Mouse (Mus musculus) left cerebral cortex, postnatal 14 days (tissue): ENCODE measurements around the gene Ep300. TPM values are rescaled to one million over a fixed set of nuclear protein-coding genes. Genes with fewer than 3 reads are reported as not detected.
"Not testable (repeated sequence)": the region's sequence is repeated elsewhere in the genome, so short reads cannot be mapped to it uniquely, and the experiment has no call there.

Experiments used
- DNase-seq, 2 experiments: peaks; one replicate each; pipeline ENCODE4 v3.0.0; 2021 to 2022; ENCODE audit warnings: low spot score in 2 of 2, mixed read lengths in 1 of 2
- intact Hi-C: fragments of 180-260 bp; cut with DNase I; formaldehyde crosslinking; loops from one replicate; pipeline ENCODE4 v1.15.1; 2025
- total RNA-seq, 2 experiments: library from RNA; stranded (reverse); gene quantifications; 2 replicates each; pipeline ENCODE4 v1.2.3; 2021

Gene Ep300
- total RNA-seq, 2 experiments from 2014 or later, result 57.9 to 58.3 TPM

DNA sequence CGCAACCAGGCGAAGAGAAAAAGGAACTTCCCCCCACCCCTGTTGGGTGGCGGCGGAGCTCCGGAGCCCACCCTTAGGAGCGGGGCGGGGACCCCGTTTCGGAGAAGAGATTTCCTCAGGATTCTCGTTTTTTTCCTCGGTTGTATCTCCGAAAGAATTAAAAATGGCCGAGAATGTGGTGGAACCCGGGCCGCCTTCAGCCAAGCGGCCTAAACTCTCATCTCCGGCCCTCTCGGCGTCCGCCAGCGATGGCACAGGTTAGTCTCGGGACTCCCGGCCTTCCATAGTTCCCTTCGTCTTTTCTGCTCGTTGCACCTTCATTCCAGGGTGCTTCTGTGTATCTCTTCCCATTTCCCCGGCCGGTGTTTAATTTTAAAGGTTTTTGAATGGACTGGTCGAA, 1.3 kb downstream of the Ep300 start:
- DNase-seq, result no peak
- intact Hi-C loops, result no loop called here

DNA sequence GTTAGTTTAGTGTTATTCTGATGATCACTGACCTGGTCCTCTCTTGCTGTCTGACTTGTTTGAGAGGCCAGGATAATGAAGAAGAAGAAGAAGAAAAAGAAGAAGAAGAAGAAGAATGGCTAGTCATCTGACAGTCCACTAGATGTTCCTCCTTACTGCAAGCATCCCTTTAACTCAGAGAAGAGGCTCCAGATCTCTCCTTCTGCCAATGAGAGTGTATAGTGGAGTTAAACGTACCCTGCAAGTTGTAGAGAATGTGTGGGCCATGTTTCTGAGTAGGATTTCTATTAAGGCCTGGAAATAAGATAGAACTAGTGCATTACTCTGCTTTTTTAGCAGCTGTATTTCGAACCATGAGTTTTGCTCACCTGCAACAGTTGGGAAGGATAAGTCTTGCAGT, 2.5 kb downstream of the Ep300 start:
- intact Hi-C loops, result no loop called here
- DNase-seq, result no peak

DNA sequence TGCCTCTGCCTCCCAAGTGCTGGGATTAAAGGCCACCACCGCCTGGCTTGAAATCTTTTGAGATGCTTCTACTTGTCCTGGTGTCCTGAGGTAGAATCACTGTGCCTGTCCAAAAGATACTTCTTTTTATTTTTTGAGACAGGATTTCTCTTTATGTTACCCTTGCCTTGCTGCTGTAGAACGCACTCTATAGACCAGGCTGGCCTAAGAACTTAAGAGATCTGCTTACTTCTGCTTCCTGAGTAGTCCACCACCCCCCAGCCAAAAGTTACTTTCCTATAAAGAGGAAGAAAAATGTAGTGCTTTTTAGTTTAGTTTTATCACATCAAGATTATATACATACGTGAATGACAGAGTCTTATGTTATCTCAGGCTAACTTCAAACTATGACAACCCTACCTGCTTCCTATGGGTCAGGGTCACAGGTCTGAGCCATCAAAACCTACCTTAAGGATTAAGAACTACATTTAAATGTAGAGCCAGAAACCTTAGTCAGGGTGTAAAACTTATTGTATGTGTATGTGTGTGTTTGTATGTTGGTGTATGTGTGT, 9.1 kb downstream of the Ep300 start:
- intact Hi-C loops, result no loop called here

DNA sequence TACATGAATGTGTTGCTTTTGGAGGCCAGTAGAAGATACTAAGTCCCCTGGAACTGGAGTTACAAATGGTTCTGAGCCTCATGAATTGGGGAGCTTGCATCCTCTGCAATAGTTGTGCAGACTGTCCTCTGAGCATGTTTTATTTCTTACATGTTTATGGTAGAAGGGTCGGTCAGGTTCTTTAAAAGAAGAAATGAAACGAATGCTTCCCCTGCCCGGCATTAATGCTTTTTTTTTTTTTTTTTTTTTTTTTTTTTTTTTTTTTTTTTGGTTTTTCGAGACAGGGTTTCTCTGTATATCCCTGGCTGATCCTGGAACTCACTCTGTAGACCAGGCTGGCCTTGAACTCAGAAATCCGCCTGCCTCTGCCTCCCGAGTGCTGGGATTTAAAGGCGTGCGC, 13.6 kb downstream of the Ep300 start:
- DNase-seq, intact Hi-C loops: not testable (repeated sequence)

More for the DNA sequence above, 9.1 kb downstream of the Ep300 start:
- no peak for DNase-seq

DNA sequence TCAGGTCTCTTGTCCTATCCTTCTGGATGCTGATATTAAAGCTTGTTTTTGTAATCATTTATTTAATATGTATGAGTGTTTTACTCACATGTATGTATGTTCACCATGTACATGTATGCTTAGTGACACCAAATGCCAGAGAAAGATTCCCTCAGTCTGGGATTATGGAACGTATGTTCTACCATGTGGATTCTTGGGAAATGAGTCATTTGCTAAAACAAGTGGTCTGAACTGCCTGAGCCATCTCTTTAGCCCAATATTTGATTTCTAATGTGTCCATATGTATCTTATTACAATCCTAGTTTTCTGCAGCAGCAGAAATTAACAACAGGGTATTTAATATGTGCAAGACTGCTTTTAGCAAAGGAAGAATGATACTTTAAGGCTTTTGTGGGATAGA, 20.1 kb downstream of the Ep300 start:
- no peak for DNase-seq
- intact Hi-C loops, result no loop called here

DNA sequence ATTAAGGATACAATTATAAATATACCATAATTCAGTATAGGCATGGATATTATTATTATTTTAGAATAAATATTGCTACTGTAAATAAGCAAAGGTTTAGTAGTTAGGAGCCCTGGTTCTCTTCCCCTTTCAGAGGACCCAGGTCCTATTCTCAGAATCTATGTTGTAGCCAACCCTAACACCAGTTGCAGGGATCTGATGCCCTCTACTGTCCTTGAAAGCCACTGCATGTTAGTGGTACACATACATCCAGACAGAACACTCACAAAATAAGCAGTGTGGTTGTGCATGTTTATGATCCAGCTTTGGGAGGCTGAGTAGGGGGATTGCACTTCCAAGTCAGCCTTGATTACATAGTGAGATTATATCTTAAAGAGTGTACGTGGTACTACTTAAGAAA, 21.5 kb downstream of the Ep300 start:
- intact Hi-C loops, result no loop called here
- DNase-seq, result no peak

DNA sequence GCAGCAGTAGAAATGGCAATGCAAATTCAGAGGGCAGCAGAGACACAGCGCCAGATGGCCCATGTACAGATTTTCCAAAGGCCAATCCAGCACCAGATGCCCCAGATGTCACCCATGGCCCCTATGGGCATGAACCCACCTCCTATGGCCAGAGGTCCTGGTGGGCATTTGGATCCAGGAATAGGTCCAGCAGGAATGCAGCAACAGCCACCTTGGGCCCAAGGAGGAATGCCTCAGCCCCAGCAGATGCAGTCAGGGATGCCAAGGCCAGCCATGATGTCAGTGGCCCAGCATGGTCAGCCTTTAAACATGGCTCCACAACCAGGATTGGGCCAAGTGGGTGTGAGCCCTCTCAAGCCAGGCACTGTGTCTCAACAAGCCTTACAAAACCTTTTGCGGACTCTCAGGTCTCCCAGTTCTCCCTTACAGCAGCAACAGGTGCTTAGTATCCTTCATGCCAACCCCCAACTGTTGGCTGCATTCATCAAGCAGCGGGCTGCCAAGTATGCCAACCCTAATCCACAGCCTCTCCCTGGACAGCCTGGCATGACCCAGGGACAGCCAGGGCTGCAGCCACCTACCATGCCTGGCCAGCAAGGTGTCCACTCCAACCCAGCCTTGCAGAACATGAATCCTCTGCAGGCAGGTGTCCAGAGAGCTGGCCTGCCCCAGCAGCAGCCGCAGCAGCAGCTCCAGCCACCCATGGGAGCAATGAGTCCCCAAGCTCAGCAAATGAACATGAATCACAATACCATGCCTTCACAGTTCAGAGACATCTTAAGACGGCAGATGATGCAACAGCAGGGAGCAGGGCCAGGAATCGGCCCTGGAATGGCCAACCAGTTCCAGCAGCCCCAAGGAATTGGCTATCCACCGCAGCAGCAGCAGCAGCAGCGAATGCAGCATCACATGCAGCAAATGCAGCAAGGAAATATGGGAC, 64.6 kb downstream of the Ep300 start:
- DNase-seq, result no peak
- intact Hi-C loops, result no loop called here

DNA sequence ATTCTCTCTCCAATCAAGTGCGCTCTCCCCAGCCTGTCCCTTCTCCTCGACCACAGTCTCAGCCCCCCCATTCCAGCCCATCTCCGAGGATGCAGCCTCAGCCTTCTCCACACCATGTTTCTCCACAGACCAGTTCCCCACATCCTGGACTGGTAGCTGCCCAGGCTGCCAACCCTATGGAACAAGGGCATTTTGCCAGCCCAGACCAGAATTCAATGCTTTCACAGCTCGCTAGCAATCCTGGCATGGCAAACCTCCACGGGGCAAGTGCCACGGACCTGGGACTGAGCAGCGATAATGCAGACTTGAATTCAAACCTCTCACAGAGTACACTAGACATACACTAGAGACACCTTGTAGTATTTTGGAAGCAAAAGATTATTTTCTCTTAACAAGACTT, 65.5 kb downstream of the Ep300 start:
- intact Hi-C loops, result no loop called here
- DNase-seq, result no peak

DNA sequence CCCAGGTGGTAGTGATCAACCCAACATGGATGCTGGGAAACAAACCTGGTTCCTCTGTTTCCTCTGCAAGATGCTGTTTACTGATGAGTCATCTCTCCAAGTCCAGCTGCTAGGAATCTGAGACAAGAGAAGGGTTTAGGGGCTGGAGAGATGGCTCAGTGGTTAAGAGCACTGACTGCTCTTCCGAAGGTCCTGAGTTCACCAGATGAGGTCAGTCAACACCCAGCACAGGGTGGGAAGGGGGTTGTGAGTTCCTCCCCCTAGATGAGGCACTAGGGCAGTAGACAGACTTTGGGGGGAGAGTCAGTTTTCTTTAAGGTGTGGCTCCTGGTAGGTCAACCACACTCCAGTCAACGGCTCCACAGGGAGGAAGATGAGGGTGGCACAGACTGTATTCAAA, 76.5 kb downstream of the Ep300 start:
- no peak for DNase-seq
- intact Hi-C loops, result no loop called here

DNA sequence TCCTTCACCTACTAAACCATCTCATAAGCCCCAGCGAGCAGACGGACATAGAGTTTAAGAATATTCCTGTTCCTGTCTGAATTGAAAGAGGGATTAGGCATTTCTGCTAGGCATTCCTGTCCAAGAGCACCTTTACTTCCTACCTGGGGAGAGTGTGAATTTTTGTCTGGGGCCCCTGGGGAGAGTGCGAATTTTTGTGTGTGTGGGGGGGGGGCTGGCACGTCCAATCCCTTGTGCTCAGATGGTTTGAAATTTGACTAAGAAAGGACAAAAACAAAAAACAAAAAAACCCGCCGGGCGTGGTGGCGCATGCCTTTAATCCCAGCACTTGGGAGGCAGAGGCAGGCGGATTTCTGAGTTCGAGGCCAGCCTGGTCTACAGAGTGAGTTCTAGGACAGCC, 78.1 kb downstream of the Ep300 start:
- intact Hi-C loops, result no loop called here
- no peak for DNase-seq

DNA sequence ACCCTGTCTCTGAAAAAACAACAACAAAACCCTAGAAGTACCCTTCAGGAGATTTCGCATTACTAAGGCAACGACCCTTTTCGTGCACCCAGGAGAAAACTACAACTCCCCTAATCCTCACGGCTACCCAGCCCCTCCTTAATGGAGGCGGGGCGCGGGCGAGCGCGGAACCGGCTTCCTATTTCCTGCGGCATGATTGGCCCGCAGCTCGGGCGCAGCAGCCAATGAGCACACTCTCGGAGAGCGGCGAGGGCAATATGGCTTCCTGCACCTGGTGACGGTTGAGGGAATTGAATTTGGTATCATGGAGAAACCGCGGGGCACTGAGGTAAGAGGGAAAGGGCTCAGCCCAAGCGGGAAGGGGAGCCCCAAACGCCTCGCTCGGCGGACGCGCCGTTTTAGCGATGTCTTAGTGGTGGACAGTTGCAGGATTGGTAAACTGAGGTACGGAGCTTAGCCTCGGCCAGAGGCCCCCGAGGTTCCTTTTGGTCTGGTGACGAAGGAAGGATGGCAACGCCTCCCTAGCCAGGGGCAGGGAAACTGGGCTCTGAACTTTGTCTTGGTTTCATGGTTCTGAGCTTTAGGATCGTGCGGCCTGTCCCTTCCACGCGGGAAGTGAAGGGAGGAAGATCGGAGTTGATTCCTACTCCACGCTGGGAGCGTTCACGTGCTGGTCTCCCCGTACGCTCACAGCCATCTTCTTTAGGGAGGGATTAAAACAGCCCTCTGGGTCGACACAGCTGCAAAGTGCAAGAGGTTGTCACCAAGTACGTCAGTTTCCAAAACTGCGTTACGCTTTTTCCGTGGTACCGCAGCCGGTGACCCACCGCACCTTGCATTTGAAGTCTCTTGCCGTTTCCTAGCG, 78.8 kb downstream of the Ep300 start, which contains the start of gene L3mbtl2:
TSS of gene L3mbtl2 (plus strand) at position 193 of the 865 bp plus-strand sequence.
- intact Hi-C loops, result no loop called here
- DNase-seq, result peak; percentile 93 to 94

DNA sequence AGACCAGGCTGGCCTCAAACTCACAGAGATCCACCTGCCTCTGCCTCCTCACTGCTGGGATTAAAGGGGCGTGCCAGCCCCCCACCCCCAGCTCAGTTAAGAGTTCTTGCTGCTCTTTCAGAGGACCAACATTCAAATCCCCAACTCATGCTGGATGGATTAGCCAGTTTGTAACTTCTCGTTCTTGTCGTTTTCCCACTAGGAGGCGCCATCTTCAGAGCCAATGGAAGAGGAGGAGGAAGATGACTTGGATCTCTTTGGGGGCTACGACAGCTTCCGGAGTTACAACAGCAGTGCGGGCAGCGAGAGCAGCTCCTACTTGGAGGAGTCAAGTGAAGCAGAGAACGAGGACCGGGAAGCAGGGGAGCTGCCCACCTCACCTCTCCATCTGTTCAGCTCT, 81.8 kb downstream of the Ep300 start:
- intact Hi-C loops, result no loop called here
- DNase-seq, result no peak

DNA sequence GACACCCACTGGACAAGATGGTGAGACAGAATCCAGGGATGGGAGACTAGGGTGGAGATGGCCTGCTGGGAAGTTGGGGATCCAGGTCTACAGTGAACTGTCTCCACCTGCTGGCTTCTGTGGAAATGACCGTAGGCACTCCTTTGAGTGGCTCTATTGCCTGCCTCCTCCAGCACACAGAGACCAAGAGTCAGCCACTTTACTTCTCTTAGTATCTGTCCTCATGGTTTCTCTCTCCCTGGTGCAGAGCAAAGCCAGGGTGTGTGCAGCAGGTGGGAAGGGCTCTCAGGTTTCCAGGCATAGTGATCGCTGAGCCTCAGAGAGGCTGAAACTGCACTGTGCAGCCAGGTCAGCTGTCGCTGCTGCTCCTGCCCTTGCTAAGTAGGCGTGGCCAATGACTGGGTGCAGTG, 85.1 kb downstream of the Ep300 start:
- intact Hi-C loops, result no loop called here
- peak; percentile 41 to 54 for DNase-seq

DNA sequence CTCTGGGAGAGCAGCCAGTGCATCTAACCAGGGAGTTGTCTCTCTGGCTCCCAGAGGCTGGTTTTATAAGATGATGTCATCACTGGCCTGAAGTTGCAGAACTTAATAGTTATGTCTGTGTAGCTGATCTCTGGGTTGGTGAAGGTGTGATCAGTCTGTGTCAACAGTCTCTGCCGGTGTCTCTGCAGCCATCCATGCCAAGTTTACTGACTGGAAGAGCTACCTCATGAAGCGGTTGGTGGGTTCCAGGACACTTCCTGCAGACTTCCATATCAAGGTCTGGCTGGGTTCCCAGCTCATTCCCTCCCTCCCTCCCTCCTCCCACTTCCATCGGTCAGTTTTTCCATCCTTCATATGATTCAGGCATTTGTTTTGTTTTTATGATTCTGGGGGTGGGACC, 91.5 kb downstream of the Ep300 start:
- intact Hi-C loops, result no loop called here
- no peak for DNase-seq

DNA sequence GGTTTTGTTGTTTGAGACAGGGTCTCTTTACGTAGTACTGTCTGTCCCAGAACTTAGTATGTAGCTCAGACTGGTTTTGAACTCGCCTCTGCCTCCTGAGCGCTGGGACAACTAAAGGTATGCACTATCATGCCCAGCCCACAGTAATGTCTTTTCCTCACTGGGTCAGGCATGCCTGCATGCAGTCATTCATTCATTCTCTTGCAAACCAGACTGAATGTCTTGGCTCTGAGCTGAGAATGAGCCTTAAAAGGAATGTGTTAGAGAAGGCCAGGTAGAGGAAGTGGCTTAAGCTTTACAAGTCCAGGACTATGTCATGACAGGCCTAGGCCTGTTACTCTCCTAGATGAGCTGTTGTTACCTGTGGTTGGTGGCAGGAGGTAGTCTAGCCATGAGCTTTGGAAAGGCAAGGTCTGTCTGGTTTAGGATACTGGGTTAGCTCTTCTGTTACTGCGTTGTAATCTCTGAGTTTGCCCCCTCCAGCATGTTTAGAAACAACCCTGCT, 95.2 kb downstream of the Ep300 start:
- intact Hi-C loops, result no loop called here

DNA sequence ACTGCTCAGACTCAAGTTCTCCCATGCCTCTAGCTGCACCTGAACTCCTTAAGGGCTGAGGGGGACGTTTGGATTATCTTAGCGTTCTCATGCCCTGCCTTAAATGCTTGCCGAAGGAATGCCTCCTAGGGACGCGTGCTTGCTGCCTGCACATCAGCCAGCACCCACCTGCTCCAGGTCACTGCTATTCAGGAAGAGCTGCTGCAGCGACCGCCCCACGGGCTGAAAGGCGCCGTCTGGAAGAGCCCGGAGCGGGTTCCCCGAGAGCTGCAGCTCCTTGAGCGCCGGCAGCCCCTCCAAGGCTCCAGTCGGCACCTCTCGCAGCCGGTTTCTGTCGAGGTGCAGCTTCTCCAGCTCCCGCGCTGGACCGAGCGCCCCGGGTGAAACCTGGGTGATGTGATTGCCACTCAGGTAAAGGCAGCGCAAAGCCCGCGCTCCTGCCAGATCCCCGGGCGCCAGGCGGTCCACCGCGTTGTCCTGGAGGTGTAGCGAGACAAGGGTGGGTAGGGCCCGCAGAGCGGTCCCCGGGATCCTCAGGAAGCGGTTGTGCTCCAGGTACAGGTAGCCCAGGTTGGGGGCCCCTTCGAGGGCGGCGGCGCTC, 108.3 kb downstream of the Ep300 start:
- intact Hi-C loops, result no loop called here
- DNase-seq, result no peak

More for the DNA sequence above, 95.2 kb downstream of the Ep300 start:
- DNase-seq, result no peak

DNA sequence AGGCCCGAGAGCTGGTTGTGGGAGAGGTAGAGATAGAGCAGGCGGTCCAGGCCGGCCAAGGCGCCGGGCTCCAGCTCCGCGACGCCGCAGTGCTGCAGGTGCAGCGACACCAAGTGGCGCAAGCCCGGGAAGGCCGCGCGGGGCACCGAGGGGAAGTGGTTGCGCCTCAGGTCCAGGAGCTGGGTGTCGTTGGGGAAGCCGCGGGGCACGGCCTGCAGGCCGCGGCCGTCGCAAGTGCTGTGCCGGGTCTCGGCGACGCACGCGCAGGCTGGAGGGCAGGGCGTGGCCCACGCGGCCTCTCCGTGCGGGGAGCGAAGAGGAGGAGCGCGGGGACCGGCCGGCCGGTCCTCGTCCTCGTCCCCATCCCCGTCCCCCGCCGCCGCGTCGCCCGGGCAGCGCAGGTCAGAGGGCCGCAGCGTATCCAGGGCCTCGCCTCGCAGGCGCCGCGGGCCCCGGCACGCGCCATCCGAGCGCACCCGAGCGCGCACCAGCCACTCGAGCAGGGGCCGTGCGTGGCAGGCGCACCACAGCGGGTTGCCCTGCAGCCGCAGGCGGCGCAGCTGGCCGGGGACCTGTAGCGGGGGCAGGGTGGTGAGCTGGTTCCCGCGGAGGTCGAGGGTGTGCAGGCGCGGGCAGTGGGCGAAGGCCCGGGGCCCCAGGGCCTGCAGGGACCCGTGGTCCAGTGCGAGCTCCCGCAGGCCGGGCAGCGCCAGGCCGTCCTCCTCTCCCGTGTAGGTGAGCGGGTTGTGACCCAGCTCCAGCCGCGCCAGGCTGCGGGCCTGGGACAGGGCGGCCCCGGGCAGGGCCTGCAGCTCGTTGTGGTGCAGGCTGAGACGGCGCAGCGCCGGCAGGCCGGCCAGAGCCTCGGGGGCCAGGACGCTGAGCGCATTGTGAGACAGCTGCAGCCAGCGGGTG, 109.1 kb downstream of the Ep300 start:
- DNase-seq, result peak; percentile 67 to 78
- intact Hi-C loops, result no loop called here

DNA sequence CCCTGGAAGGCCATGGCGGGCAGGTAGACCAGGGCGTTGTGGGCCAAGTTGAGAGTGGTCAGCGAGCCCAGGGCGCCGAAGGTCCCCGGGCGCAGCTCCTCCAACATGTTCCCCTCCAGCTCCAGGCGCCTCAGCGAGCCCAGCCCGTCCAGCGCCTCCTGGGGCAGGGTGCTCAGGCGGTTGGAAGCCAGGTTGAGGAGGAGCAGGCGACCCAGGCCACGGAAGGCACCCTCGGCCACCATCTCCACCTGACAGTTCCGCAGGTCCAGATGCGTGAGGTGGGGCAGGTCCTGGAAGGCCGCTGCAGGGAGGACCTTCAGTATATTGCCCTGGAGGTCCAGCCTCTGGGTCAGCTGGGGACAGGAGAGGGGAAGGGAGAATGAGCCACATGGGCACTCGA, 109.7 kb downstream of the Ep300 start:
- no peak for DNase-seq
- intact Hi-C loops, result loop anchor here (5.0 kb wide), 1 partner anchor 117 kb away; no protein-coding TSS in a partner anchor
